Mouse (Mus musculus): ENCODE measurements around the gene Cenpb.

The Cenpb gene

GRCm38 (mm10) chr2:131138760-131139159 is 41.1 kb downstream of the Cenpb start:
- DNase-seq (ENCODE audit: low spot score): no peak

- DNase-seq (ENCODE audit: low spot score): no peak
These were observed 41.6 kb downstream of the Cenpb start for GRCm38 (mm10) chr2:131138296-131138695.

GRCm38 (mm10) chr2:131135521-131136139 is 44.2 kb downstream of the Cenpb start:
- no peak for DNase-seq (ENCODE audit: low spot score)

- no peak for DNase-seq (ENCODE audit: low spot score)
These were observed 45.0 kb downstream of the Cenpb start for GRCm38 (mm10) chr2:131134826-131135400.

GRCm38 (mm10) chr2:131134381-131134780 is 45.5 kb downstream of the Cenpb start:
- DNase-seq (ENCODE audit: low spot score): no peak

- no peak for DNase-seq (ENCODE audit: low spot score)
These were observed 46.8 kb downstream of the Cenpb start, which contains the start of gene Gm11037 for GRCm38 (mm10) chr2:131132930-131133547. Gene Gm11037 (plus strand): TSS chr2:131133497.

- DNase-seq (ENCODE audit: low spot score): no peak
These were observed 47.6 kb downstream of the Cenpb start for GRCm38 (mm10) chr2:131132111-131132888.

- no peak for DNase-seq (ENCODE audit: low spot score)
These were observed 49.0 kb downstream of the Cenpb start for GRCm38 (mm10) chr2:131130849-131131248.

- no peak for DNase-seq (ENCODE audit: low spot score)
These were observed 50.0 kb downstream of the Cenpb start for GRCm38 (mm10) chr2:131129836-131130235.

- DNase-seq (ENCODE audit: low spot score): no peak
These were observed 51.2 kb downstream of the Cenpb start for GRCm38 (mm10) chr2:131128636-131129157.

- no peak for DNase-seq (ENCODE audit: low spot score)
These were observed 51.7 kb downstream of the Cenpb start for GRCm38 (mm10) chr2:131128211-131128610.

GRCm38 (mm10) chr2:131127161-131127730 is 52.6 kb downstream of the Cenpb start, which contains the start of gene Hspa12b:
Gene Hspa12b (plus strand): TSS chr2:131127280.
- peak; percentile 51 for DNase-seq (ENCODE audit: low spot score)

GRCm38 (mm10) chr2:131125964-131126815 is 53.7 kb downstream of the Cenpb start:
- no peak for DNase-seq (ENCODE audit: low spot score)

Measured in retina, embryonic 14.5 days (tissue).